Mouse (Mus musculus) olfactory bulb, adult 2 months (tissue): ENCODE measurements around the gene Rpusd3.

Experiments used
- CTCF ChIP-seq: fragments of 200-500 bp; IDR thresholded peaks from 2 replicates; pipeline ENCODE4 v1.5.1; 2012; ENCODE audit warnings: low read depth, mild to moderate bottlenecking, low read length, moderate library complexity; ENCODE audit not compliant: insufficient read depth
- POLR2A ChIP-seq: fragments of 200-500 bp; IDR thresholded peaks from 2 replicates; pipeline ENCODE4 v1.6.1; 2012; ENCODE audit warnings: mild to moderate bottlenecking, low read depth, low read length, moderate library complexity; ENCODE audit not compliant: insufficient read depth

DNA sequence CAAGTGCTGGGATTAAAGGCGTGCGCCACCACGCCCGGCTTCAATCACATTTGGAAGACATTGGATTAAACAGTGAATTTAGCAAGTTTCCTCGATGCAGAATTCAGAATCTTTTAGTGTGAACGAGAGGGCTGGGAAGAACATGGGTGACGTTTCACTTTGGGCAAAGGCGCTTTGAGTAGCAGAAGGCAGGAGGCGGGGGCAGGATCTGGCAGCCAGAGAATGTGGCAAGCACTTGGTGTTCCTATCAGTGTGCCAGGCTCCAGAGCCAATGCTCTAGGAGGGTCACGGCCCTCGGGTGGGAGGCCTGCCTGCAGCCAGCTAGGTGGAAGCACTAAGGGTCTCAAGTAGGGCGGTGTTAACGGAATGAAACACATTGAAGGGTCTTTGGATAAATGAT is 17.0 kb downstream of the Rpusd3 start:
- TF ChIP-seq POLR2A (no peak), CTCF (no peak)
